Mouse (Mus musculus): Measurements from ENCODE around the gene Nepro. TPM values are rescaled to one million over a fixed set of nuclear protein-coding genes. Genes with fewer than 3 reads are reported as not detected.

Gene Nepro
- polyA plus RNA-seq, 1 experiment from 2014 or later = 4.5 TPM

- Histone ChIP-seq H3K27ac (replicated peaks) (peak overlapping the region; percentile 98), H3K27me3 (no peaks in the 10 kb centered on the region), H3K9ac (replicated peaks) (peak overlapping the region; percentile 97), H3K36me3 (peaks cover 7% of the 10 kb centered on the region; the same call in 1 of the 2 replicates), H3K9me3 (no peaks in the 10 kb centered on the region), H3K4me3 (peak overlapping the region; percentile 95), H3K4me1 (peaks cover 18% of the 10 kb centered on the region), H3K4me2 (replicated peaks) (peak overlapping the region; percentile 86)
- 7% methylated on average over 14 of the region's 14 CpGs for WGBS
- ATAC-seq (replicated peaks) = no peak
Observed at GRCm38 (mm10) chr16:44745471-44745865, 21.4 kb downstream of the Nepro start.

GRCm38 (mm10) chr16:44745866-44746562 is 21.9 kb downstream of the Nepro start, which contains the start of gene Gtpbp8:
Gene Gtpbp8 (minus strand): TSS chr16:44746363.
- ATAC-seq (replicated peaks) = peak; percentile 96
- WGBS = under 1% methylated on average over 47 of the region's 47 CpGs
- peak within 1 kb of the TSS; percentile 98 for H3K27ac ChIP-seq (replicated peaks)

GRCm38 (mm10) chr16:44748007-44748406 is 23.9 kb downstream of the Nepro start:
- WGBS = 58% methylated on average over 3 of the region's 3 CpGs

More at GRCm38 (mm10) chr16:44745866-44746562, 21.9 kb downstream of the Nepro start, which contains the start of gene Gtpbp8:
- Histone ChIP-seq H3K36me3 (peaks cover 7% of the 10 kb centered on the region; the same call in 1 of the 2 replicates), H3K4me1 (peaks cover 18% of the 10 kb centered on the region), H3K4me2 (replicated peaks) (peak within 1 kb of the TSS; percentile 86), H3K9ac (replicated peaks) (peak within 1 kb of the TSS; percentile 97), H3K9me3 (no peaks in the 10 kb centered on the region), H3K4me3 (peak within 1 kb of the TSS; percentile 95), H3K27me3 (no peaks in the 10 kb centered on the region)

GRCm38 (mm10) chr16:44757700-44758099 is 33.6 kb downstream of the Nepro start:
- WGBS = 90% methylated on average over 8 of the region's 8 CpGs
- no peaks in the 10 kb centered on the region for H3K9me3 ChIP-seq
- H3K4me2 ChIP-seq (replicated peaks) = no peak overlapping the region
- no peaks in the 10 kb centered on the region for H3K4me1 ChIP-seq
- H3K36me3 ChIP-seq = no peaks in the 10 kb centered on the region
- no peaks in the 10 kb centered on the region for H3K27me3 ChIP-seq
- no peak overlapping the region for H3K9ac ChIP-seq (replicated peaks)
- H3K27ac ChIP-seq (replicated peaks) = no peak overlapping the region
- ATAC-seq (replicated peaks) = no peak
- no peak overlapping the region for H3K4me3 ChIP-seq

More at GRCm38 (mm10) chr16:44748007-44748406, 23.9 kb downstream of the Nepro start:
- peaks cover 18% of the 10 kb centered on the region for H3K4me1 ChIP-seq
- H3K9me3 ChIP-seq = no peaks in the 10 kb centered on the region
- no peak overlapping the region for H3K27ac ChIP-seq (replicated peaks)
- no peak for ATAC-seq (replicated peaks)
- no peaks in the 10 kb centered on the region for H3K27me3 ChIP-seq
- H3K4me3 ChIP-seq = no peak overlapping the region
- no peak overlapping the region for H3K9ac ChIP-seq (replicated peaks)
- no peaks in the 10 kb centered on the region for H3K36me3 ChIP-seq
- no peak overlapping the region for H3K4me2 ChIP-seq (replicated peaks)

- no peak overlapping the region for H3K4me3 ChIP-seq
- ATAC-seq (replicated peaks) = no peak
- no peaks in the 10 kb centered on the region for H3K27me3 ChIP-seq
- H3K4me1 ChIP-seq = no peaks in the 10 kb centered on the region
- no peak overlapping the region for H3K27ac ChIP-seq (replicated peaks)
- no peaks in the 10 kb centered on the region for H3K36me3 ChIP-seq
- H3K9me3 ChIP-seq = no peaks in the 10 kb centered on the region
- WGBS = 63% methylated on average over 1 of the region's 1 CpGs
- H3K4me2 ChIP-seq (replicated peaks) = no peak overlapping the region
- H3K9ac ChIP-seq (replicated peaks) = no peak overlapping the region
Observed at GRCm38 (mm10) chr16:44761811-44762210, 37.7 kb downstream of the Nepro start.

- H3K9ac ChIP-seq (replicated peaks) = no peak within 1 kb of the TSS
- no peaks in the 10 kb centered on the region for H3K36me3 ChIP-seq
- H3K4me2 ChIP-seq (replicated peaks) = no peak within 1 kb of the TSS
- H3K27ac ChIP-seq (replicated peaks) = no peak within 1 kb of the TSS
- no peaks in the 10 kb centered on the region for H3K27me3 ChIP-seq
- H3K4me1 ChIP-seq = no peaks in the 10 kb centered on the region
- 85% methylated on average over 22 of the region's 22 CpGs for WGBS
- ATAC-seq (replicated peaks) = no peak
- H3K4me3 ChIP-seq = no peak within 1 kb of the TSS
- no peaks in the 10 kb centered on the region for H3K9me3 ChIP-seq
Observed at GRCm38 (mm10) chr16:44765555-44766319, 41.6 kb downstream of the Nepro start, which contains the start of gene Cd200r1. Gene Cd200r1 (plus strand): TSS chr16:44765736.

- Histone ChIP-seq H3K9me3 (no peaks in the 10 kb centered on the region), H3K36me3 (no peaks in the 10 kb centered on the region), H3K27ac (replicated peaks) (no peak overlapping the region), H3K27me3 (no peaks in the 10 kb centered on the region), H3K9ac (replicated peaks) (no peak overlapping the region), H3K4me1 (no peaks in the 10 kb centered on the region), H3K4me3 (no peak overlapping the region), H3K4me2 (replicated peaks) (no peak overlapping the region)
- 87% methylated on average over 9 of the region's 9 CpGs for whole genome bisulfite sequencing
- no peak for ATAC-seq (replicated peaks)
Observed at GRCm38 (mm10) chr16:44766320-44766892, 42.3 kb downstream of the Nepro start.

GRCm38 (mm10) chr16:44767506-44767905 is 43.4 kb downstream of the Nepro start:
- WGBS = 91% methylated on average over 7 of the region's 7 CpGs
- H3K36me3 ChIP-seq = no peaks in the 10 kb centered on the region
- no peak overlapping the region for H3K9ac ChIP-seq (replicated peaks)
- H3K4me1 ChIP-seq = no peaks in the 10 kb centered on the region
- no peak overlapping the region for H3K4me3 ChIP-seq
- no peak overlapping the region for H3K27ac ChIP-seq (replicated peaks)
- no peaks in the 10 kb centered on the region for H3K9me3 ChIP-seq
- H3K27me3 ChIP-seq = no peaks in the 10 kb centered on the region
- ATAC-seq (replicated peaks) = no peak
- no peak overlapping the region for H3K4me2 ChIP-seq (replicated peaks)

- ATAC-seq (replicated peaks) = 0 out of 2 replicates have a peak, but pooled peaks have one; percentile 53
- H3K36me3 ChIP-seq = no peaks in the 10 kb centered on the region
- no peak overlapping the region for H3K4me3 ChIP-seq
- H3K27ac ChIP-seq (replicated peaks) = no peak overlapping the region
- WGBS = 48% methylated on average over 2 of the region's 2 CpGs
- no peak overlapping the region for H3K9ac ChIP-seq (replicated peaks)
- H3K9me3 ChIP-seq = no peaks in the 10 kb centered on the region
- H3K4me2 ChIP-seq (replicated peaks) = no peak overlapping the region
- H3K27me3 ChIP-seq = no peaks in the 10 kb centered on the region
- H3K4me1 ChIP-seq = no peaks in the 10 kb centered on the region
Observed at GRCm38 (mm10) chr16:44767967-44768366, 43.9 kb downstream of the Nepro start.

GRCm38 (mm10) chr16:44772577-44772976 is 48.5 kb downstream of the Nepro start:
- WGBS = 77% methylated on average over 6 of the region's 6 CpGs
- Histone ChIP-seq H3K4me2 (replicated peaks) (no peak overlapping the region), H3K9me3 (no peaks in the 10 kb centered on the region), H3K36me3 (no peaks in the 10 kb centered on the region), H3K27ac (replicated peaks) (no peak overlapping the region), H3K27me3 (no peaks in the 10 kb centered on the region), H3K4me3 (no peak overlapping the region), H3K4me1 (no peaks in the 10 kb centered on the region), H3K9ac (replicated peaks) (no peak overlapping the region)
- ATAC-seq (replicated peaks) = no peak

- WGBS = 91% methylated on average over 3 of the region's 3 CpGs
- H3K36me3 ChIP-seq = no peaks in the 10 kb centered on the region
- H3K4me1 ChIP-seq = no peaks in the 10 kb centered on the region
- H3K9ac ChIP-seq (replicated peaks) = no peak overlapping the region
- no peaks in the 10 kb centered on the region for H3K27me3 ChIP-seq
- no peak overlapping the region for H3K4me3 ChIP-seq
- H3K27ac ChIP-seq (replicated peaks) = no peak overlapping the region
- no peaks in the 10 kb centered on the region for H3K9me3 ChIP-seq
- H3K4me2 ChIP-seq (replicated peaks) = no peak overlapping the region
- no peak for ATAC-seq (replicated peaks)
Observed at GRCm38 (mm10) chr16:44773673-44774072, 49.6 kb downstream of the Nepro start.

GRCm38 (mm10) chr16:44774201-44774600 is 50.1 kb downstream of the Nepro start:
- Histone ChIP-seq H3K9ac (replicated peaks) (no peak overlapping the region), H3K27me3 (no peaks in the 10 kb centered on the region), H3K4me2 (replicated peaks) (no peak overlapping the region), H3K27ac (replicated peaks) (no peak overlapping the region), H3K4me1 (no peaks in the 10 kb centered on the region), H3K4me3 (no peak overlapping the region), H3K9me3 (no peaks in the 10 kb centered on the region), H3K36me3 (no peaks in the 10 kb centered on the region)
- no peak for ATAC-seq (replicated peaks)
- 92% methylated on average over 6 of the region's 6 CpGs for WGBS
